Mouse (Mus musculus) ES-Bruce4 (cell line): ENCODE data around the gene Ttc23l. TPM values are rescaled to one million over a fixed set of nuclear protein-coding genes. Genes with fewer than 3 reads are reported as not detected.

ENCODE experiments used
- H3K27ac ChIP-seq: 2 replicates; pipeline ENCODE4 v1.5.1; 2012; ENCODE audit warnings: low read length, inconsistent platforms; ENCODE audit not compliant: insufficient read depth
- H3K27me3 ChIP-seq: 2 replicates; pipeline ENCODE4 v1.6.1; 2012; ENCODE audit warnings: mild to moderate bottlenecking, low read length, inconsistent platforms; ENCODE audit not compliant: control insufficient read depth, poor library complexity, insufficient read depth, severe bottlenecking
- H3K36me3 ChIP-seq: 2 replicates; pipeline ENCODE4 v1.6.1; 2012; ENCODE audit warnings: inconsistent platforms, mild to moderate bottlenecking, low read length, moderate library complexity; ENCODE audit not compliant: control insufficient read depth, poor library complexity, insufficient read depth, severe bottlenecking
- H3K4me1 ChIP-seq: one replicate; pipeline ENCODE4 v1.8.1; 2011; ENCODE audit warnings: low read length; ENCODE audit not compliant: control insufficient read depth, insufficient read depth
- H3K4me3 ChIP-seq: 2 replicates; pipeline ENCODE4 v1.5.1; 2011; ENCODE audit warnings: low read depth, mild to moderate bottlenecking, low read length
- H3K9ac ChIP-seq: 2 replicates; pipeline ENCODE4 v1.6.1; 2012; ENCODE audit warnings: low read depth, mild to moderate bottlenecking, inconsistent platforms; ENCODE audit not compliant: poor library complexity, severe bottlenecking
- H3K9me3 ChIP-seq: replicated peaks from 2 replicates; pipeline ENCODE4 v1.6.1; 2012; ENCODE audit warnings: mild to moderate bottlenecking, low read length, inconsistent platforms; ENCODE audit not compliant: control insufficient read depth, poor library complexity, insufficient read depth, severe bottlenecking
- CTCF ChIP-seq: IDR thresholded peaks from one replicate; pipeline ENCODE4 v1.8.1; 2011; ENCODE audit warnings: low read depth, low read length
- EP300 ChIP-seq: IDR thresholded peaks from 2 replicates; pipeline ENCODE4 v1.6.1; 2011; ENCODE audit warnings: low read depth, low read length; ENCODE audit not compliant: insufficient read depth
- POLR2A ChIP-seq: IDR thresholded peaks from one replicate; pipeline ENCODE4 v1.8.1; 2011; ENCODE audit warnings: low read length; ENCODE audit not compliant: insufficient read depth
- polyA plus RNA-seq: library from polyadenylated mRNA; stranded (reverse); fragments of >200 nt; gene quantifications from 2 replicates; pipeline ENCODE4 v1.2.4, GENCODE M21; 2011; ENCODE audit warnings: low read depth; ENCODE audit not compliant: missing spikeins, insufficient read depth, insufficient read length

The Ttc23l gene
- polyA plus RNA-seq, 1 experiment: not detected

DNA sequence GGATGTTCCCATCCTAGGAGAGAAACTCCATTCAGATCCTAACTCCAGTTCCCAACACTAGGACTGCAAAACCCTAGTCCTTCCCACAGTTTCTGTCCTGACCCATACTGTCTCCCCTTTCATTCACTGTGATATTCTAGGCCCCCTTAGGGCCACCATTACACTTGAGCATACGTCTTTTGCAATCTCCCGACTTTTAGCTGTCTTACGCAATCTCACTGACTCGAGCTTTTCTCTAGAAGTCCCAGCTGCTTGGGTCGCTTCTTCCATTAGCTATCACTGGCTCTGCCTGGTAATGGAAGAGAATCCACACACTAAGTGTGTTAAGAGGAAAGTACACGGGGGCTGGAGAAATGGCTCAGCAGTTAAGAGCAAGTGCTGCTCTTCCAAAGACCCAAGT, 34.6 kb upstream of the Ttc23l start:
- no peak overlapping the region for H3K4me3 ChIP-seq
- TF ChIP-seq CTCF (no peak), POLR2A (no peak), EP300 (no peak)
- no peaks in the 10 kb centered on the region for H3K4me1 ChIP-seq
- H3K9ac ChIP-seq: no peak overlapping the region
- no peak overlapping the region for H3K27ac ChIP-seq
- H3K27me3 ChIP-seq: no peaks in the 10 kb centered on the region
- peaks cover 10% of the 10 kb centered on the region for H3K36me3 ChIP-seq
- H3K9me3 ChIP-seq: no peaks in the 10 kb centered on the region

GRCm38 (mm10) chr15:10586565-10586964, 28.1 kb upstream of the Ttc23l start:
- TF ChIP-seq POLR2A (no peak), EP300 (no peak), CTCF (no peak)
- H3K27ac ChIP-seq: no peak overlapping the region
- no peaks in the 10 kb centered on the region for H3K4me1 ChIP-seq
- no peak overlapping the region for H3K9ac ChIP-seq
- no peaks in the 10 kb centered on the region for H3K27me3 ChIP-seq
- no peaks in the 10 kb centered on the region for H3K9me3 ChIP-seq
- H3K36me3 ChIP-seq: peaks cover 8% of the 10 kb centered on the region
- H3K4me3 ChIP-seq: no peak overlapping the region

DNA sequence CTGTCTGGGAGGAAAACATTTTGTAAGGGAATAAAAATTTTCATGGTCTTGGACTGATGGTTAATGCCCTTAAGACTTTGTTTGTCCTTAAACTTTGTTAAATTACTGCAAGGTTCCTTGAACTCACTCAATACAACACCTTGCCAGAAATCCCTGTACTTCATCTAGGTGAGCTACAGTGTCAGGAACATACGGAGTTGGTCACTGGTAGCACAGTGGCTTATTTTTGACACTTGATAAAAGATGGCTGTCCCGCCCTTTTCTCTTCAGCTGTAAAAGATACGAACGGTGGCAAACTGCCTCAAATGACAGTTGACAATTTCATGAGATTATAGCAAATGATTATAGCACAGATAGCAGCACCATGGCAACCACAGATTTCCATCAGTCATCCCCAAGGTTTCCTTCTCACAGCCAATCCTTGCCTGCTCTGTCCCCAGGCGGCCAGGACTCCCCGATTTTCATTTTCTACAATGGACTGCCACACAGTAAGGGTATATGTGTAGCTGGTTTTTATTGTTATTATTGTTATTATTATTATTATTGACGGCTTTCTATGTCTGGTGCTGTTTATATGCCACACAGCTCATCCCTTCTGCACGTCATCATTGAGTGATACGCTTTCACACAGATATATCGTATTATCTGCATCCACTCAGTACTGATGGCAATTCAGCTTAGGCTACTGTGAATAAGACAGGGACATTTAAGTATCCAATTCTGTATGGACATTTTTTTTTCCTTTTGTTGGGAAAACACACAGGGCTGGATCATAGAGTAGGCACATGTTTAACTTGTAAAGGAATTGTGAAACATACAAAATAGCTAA, 26.1 kb upstream of the Ttc23l start:
- Histone ChIP-seq H3K4me1 (no peaks in the 10 kb centered on the region), H3K36me3 (peaks cover 8% of the 10 kb centered on the region), H3K4me3 (no peak overlapping the region), H3K27me3 (no peaks in the 10 kb centered on the region), H3K9me3 (no peaks in the 10 kb centered on the region), H3K27ac (no peak overlapping the region), H3K9ac (no peak overlapping the region)
- TF ChIP-seq EP300: no peak
- TF ChIP-seq POLR2A: no peak
- TF ChIP-seq CTCF: no peak

- Histone ChIP-seq H3K27ac (no peak overlapping the region), H3K9me3 (no peaks in the 10 kb centered on the region), H3K4me3 (no peak overlapping the region), H3K27me3 (no peaks in the 10 kb centered on the region), H3K36me3 (peaks cover 13% of the 10 kb centered on the region), H3K9ac (no peak overlapping the region), H3K4me1 (no peaks in the 10 kb centered on the region)
- TF ChIP-seq POLR2A: no peak
- TF ChIP-seq CTCF: peak; percentile 40
These were observed 24.9 kb upstream of the Ttc23l start for GRCm38 (mm10) chr15:10583408-10583807.

- no peak for TF ChIP-seq CTCF
- no peak for TF ChIP-seq POLR2A
- no peak for TF ChIP-seq EP300
- H3K4me3 ChIP-seq: no peak overlapping the region
- H3K27ac ChIP-seq: no peak overlapping the region
- H3K9me3 ChIP-seq: no peaks in the 10 kb centered on the region
- H3K36me3 ChIP-seq: peaks cover 26% of the 10 kb centered on the region
- no peak overlapping the region for H3K9ac ChIP-seq
- H3K27me3 ChIP-seq: no peaks in the 10 kb centered on the region
- H3K4me1 ChIP-seq: no peaks in the 10 kb centered on the region
These were observed 20.7 kb upstream of the Ttc23l start for GRCm38 (mm10) chr15:10579159-10579558.

- Histone ChIP-seq H3K27me3 (no peaks in the 10 kb centered on the region), H3K4me3 (no peak overlapping the region), H3K9me3 (peaks cover 14% of the 10 kb centered on the region), H3K4me1 (no peaks in the 10 kb centered on the region), H3K36me3 (peaks cover 35% of the 10 kb centered on the region), H3K27ac (no peak overlapping the region), H3K9ac (no peak overlapping the region)
- TF ChIP-seq POLR2A (no peak), CTCF (no peak), EP300 (no peak)
These were observed 8.0 kb upstream of the Ttc23l start for GRCm38 (mm10) chr15:10566486-10566885.
